In the genomic region with DNA sequence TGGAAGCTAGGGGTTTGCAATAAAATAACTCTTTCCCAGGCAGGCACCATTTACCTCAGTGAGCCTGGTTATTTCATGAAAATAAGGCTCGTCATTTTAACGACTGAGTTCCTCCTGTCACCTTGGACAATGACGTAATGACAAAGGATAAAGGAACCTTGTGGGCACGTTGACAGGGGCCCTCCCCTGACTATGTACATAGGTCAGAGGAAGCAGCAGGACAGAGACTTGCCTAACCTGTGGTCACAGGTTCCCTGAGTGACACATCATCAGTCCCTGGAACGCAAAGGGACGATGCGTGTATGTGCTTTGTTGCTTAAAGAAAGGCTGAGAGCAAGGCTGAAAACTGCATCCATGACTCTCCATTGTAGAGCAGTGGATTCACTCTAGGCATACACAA, we compare ENCODE assay signal across 11 mouse cellular contexts. TPM values are rescaled to one million over a fixed set of nuclear protein-coding genes. Genes with fewer than 3 reads are reported as not detected.
DNase-seq lines count a peak whose midpoint lies in the region; ATAC-seq and TF ChIP-seq lines count a peak whose summit lies in the region.
"Had no signal": no experiment of that assay in that cellular context is flagged by ENCODE, and none has a peak within 500 bp of the region (broad histone marks: within the 10 kb centered on the region; RNA-seq: fewer than 3 reads in every experiment).

No protein-coding gene starts in this region.

- DNase-seq in layer of hippocampus, adult 2 months (ENCODE audit: low spot score in 2 of 2) = no peak
- no peak for DNase-seq in layer of hippocampus, adult 8-10 months (ENCODE audit: low spot score in 2 of 2)
- DNase-seq in forebrain, postnatal 0 days = no peak
- no peak for DNase-seq in right cerebral cortex, postnatal 36 days (ENCODE audit: low spot score in 2 of 2)
- DNase-seq in heart, postnatal 36 days = no peak
- DNase-seq in adrenal gland, adult 2 months = no peak
- DNase-seq: adrenal gland, postnatal 25 days had no signal

- no peak for ATAC-seq in forebrain, postnatal 0 days
- ATAC-seq in megakaryocyte, adult 5-6 weeks (ENCODE audit: poor library complexity, severe bottlenecking) = peak; percentile 77
- no peak for ATAC-seq in neural tube, embryonic 15.5 days (ENCODE audit: low FRiP score)

- TF ChIP-seq CTCF in layer of hippocampus, adult 2 months (conservative IDR thresholded peaks at IDR 0.05) = no peak
- TF ChIP-seq CTCF in forebrain, postnatal 0 days (IDR thresholded peaks at IDR 0.05; ENCODE audit: low read depth) = no peak

- H3K4me3 ChIP-seq in layer of hippocampus, adult 2 months = peak overlapping the region; percentile 35
- no peak overlapping the region for H3K4me3 ChIP-seq in forebrain, postnatal 0 days (ENCODE audit: low read depth, low read length)
- H3K4me3 ChIP-seq in neural tube, embryonic 15.5 days (replicated peaks) = no peak overlapping the region
- H3K4me3 ChIP-seq: embryonic facial prominence, embryonic 15.5 days; lung, embryonic 15.5 days had no signal

- peaks cover 42% of the 10 kb centered on the region for H3K36me3 ChIP-seq in forebrain, postnatal 0 days (ENCODE audit: insufficient read depth)
- peaks cover 27% of the 10 kb centered on the region for H3K36me3 ChIP-seq in neural tube, embryonic 15.5 days
- H3K36me3 ChIP-seq: embryonic facial prominence, embryonic 15.5 days; lung, embryonic 15.5 days had no signal

- peaks cover 24% of the 10 kb centered on the region; the same call in 1 of the 2 replicates for H3K4me1 ChIP-seq in forebrain, postnatal 0 days (ENCODE audit: insufficient read depth)
- peaks cover 62% of the 10 kb centered on the region for H3K4me1 ChIP-seq in neural tube, embryonic 15.5 days

- peak overlapping the region; percentile 37; the same call in 1 of the 2 replicates for H3K4me2 ChIP-seq in forebrain, postnatal 0 days (ENCODE audit: low read depth)
- H3K4me2 ChIP-seq in neural tube, embryonic 15.5 days = peak overlapping the region; percentile 30
- H3K4me2 ChIP-seq: embryonic facial prominence, embryonic 15.5 days; lung, embryonic 15.5 days had no signal

- H3K27ac ChIP-seq in layer of hippocampus, adult 2 months = peak overlapping the region; percentile 80
- peak overlapping the region; percentile 64; the same call in 1 of the 2 replicates for H3K27ac ChIP-seq in forebrain, postnatal 0 days (ENCODE audit: low read depth, low read length)
- 0 out of 2 replicates have a peak overlapping the region, but pooled peaks have one; percentile 61 for H3K27ac ChIP-seq in neural tube, embryonic 15.5 days (replicated peaks)
- H3K27ac ChIP-seq: lung, embryonic 15.5 days had no signal

- 28% methylated on average over 7 of the region's 7 CpGs for WGBS in forebrain, postnatal 0 days
- 40% methylated on average over 7 of the region's 7 CpGs for WGBS in neural tube, embryonic 15.5 days

- no peaks in the 10 kb centered on the region for H3K9me3 ChIP-seq in forebrain, postnatal 0 days (ENCODE audit: low read length)
- no peaks in the 10 kb centered on the region for H3K9me3 ChIP-seq in neural tube, embryonic 15.5 days (replicated peaks)
- H3K9me3 ChIP-seq: embryonic facial prominence, embryonic 15.5 days; lung, embryonic 15.5 days had no signal

- peak overlapping the region; percentile 32; the same call in 1 of the 2 replicates for H3K9ac ChIP-seq in forebrain, postnatal 0 days
- H3K9ac ChIP-seq in neural tube, embryonic 15.5 days (replicated peaks) = no peak overlapping the region
- H3K9ac ChIP-seq: embryonic facial prominence, embryonic 15.5 days; lung, embryonic 15.5 days had no signal

- intact Hi-C loops in heart, postnatal 36 days (cut with DNase I) = no loop called here

- no peaks in the 10 kb centered on the region for H3K27me3 ChIP-seq in forebrain, postnatal 0 days (ENCODE audit: insufficient read depth, low read length)
- no peaks in the 10 kb centered on the region for H3K27me3 ChIP-seq in neural tube, embryonic 15.5 days (replicated peaks)
- H3K27me3 ChIP-seq: embryonic facial prominence, embryonic 15.5 days; lung, embryonic 15.5 days had no signal

RNA-seq across cellular contexts. Expression of gene Map1b, which starts 13.4 kb away (rescaled TPM):
- 100 to 1,000 TPM; 709 to 737 TPM for total RNA-seq in layer of hippocampus, adult 2 months (2021)
- 100 to 1,000 TPM; 617 to 716 (median 673) TPM for total RNA-seq in layer of hippocampus, adult 8-10 months (2022)
- total RNA-seq in forebrain, postnatal 0 days (2014; rRNA removed) = 589 and 781 TPM in 2 replicates
- polyA plus RNA-seq in forebrain, postnatal 0 days (2015; fragmentation: Nextera tagmentation; extraction: Ambion mirVana) = 1,169 and 2,082 TPM in 2 replicates
- 0.07 TPM in 2 replicates for total RNA-seq in megakaryocyte, adult 5-6 weeks (2015)
- 0.11 TPM in 1 of 2 replicates, not detected in the other for total RNA-seq in megakaryocyte, adult 5-6 weeks (2017)
- polyA plus RNA-seq in neural tube, embryonic 15.5 days (2015; fragmentation: Nextera tagmentation; extraction: Ambion mirVana) = 1,470 and 1,697 TPM in 2 replicates
- 10 to 100 TPM; 11.8 to 14.4 TPM for total RNA-seq in heart, postnatal 36 days (2021)
- 100 to 1,000 TPM; 107 to 110 TPM for total RNA-seq in adrenal gland, adult 2 months (2021)
- 2.4 and 4.0 TPM in 2 replicates for polyA plus RNA-seq in adrenal gland, adult 2 months (2012; rRNA removed)

Comparison
In these comparisons a context has a peak if more than half of its experiments do, and no peak if none do; other contexts are left out.
1. RNA of gene Map1b, which starts 13.4 kb away (total RNA-seq): 589 to 781 TPM in forebrain, postnatal 0 days, 709 to 737 TPM in layer of hippocampus, adult 2 months, 617 to 716 TPM in layer of hippocampus, adult 8-10 months, 107 to 110 TPM in adrenal gland, adult 2 months and 11.8 to 14.4 TPM in heart, postnatal 36 days; 0.07 to 0.11 TPM in megakaryocyte, adult 5-6 weeks; every median in the first group is over 10 times any median in the second.
2. Peak in every context shown above with its lines, with median percentiles within 50 percentile points of each other: H3K27ac ChIP-seq.